Mouse (Mus musculus) ES-Bruce4 (cell line): ENCODE data around the gene Nmnat1.

Source experiments
- CTCF ChIP-seq: IDR thresholded peaks from one replicate; pipeline ENCODE4 v1.8.1; 2011; ENCODE audit warnings: low read depth, low read length
- POLR2A ChIP-seq: IDR thresholded peaks from one replicate; pipeline ENCODE4 v1.8.1; 2011; ENCODE audit warnings: low read length; ENCODE audit not compliant: insufficient read depth

GRCm38 (mm10) chr4:149523961-149524360, 39.0 kb upstream of the Nmnat1 start:
- TF ChIP-seq CTCF (no peak), POLR2A (no peak)
